Mouse (Mus musculus) spleen, postnatal 4 days (tissue): ENCODE measurements around the gene Eif4e3.

Experiments
- DNase-seq, 2 experiments: peaks; one replicate each; pipeline ENCODE4 v3.0.0; 2022; ENCODE audit warnings: low spot score in 2 of 2

Gene Eif4e3

DNA sequence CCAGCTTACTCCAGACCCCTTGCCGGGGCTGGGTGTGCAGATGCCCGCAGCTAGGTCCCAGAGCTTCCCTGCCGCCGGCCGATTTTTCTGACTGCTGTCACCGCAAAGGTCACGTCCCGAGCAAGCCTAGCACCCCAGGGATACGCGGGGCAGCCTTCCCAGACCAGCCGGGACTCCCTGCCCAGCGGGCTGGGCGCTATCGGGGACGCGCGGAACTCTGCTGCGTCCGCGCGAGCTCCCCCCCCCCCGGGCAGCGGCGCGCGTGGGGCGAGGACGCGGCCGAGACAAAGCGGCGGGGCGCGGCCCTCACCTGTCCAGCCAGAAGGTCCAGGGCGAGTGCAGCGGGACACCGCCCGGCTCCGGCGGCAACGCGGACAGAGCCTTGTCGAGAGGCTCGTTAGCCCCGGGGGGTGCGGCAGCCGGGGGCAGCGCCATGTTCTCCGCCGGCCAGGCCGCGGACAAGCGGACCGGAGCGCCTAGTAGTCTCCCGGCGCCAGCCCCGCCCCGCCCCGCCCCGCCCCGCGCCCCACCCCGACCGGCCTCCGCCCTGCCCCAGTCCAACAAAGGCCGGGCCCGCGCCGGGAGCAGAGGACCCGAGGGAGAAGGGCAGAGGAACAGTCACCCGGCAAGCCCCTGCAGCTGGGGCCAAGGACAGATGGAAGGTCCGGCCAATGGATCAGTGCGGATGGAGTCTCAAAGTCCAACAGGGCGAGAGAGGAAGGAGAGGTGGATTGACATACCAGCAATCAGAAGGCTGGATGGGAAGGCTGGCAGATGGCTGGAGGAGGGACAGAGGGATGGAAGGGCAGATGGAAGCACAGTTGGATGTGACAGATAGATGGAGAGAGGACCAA is at the start of gene Eif4e3, which contains the start of gene Gm20696:
TSS of gene Eif4e3 (minus strand) at position 454 of the 854 bp plus-strand sequence.
TSS of gene Gm20696 (minus strand) at position 480 of the 854 bp plus-strand sequence.
- peak; percentile 39 to 71 for DNase-seq

- no peak for DNase-seq
Measured at GRCm38 (mm10) chr6:99715913-99716312, 49.3 kb upstream of the Eif4e3 start.

GRCm38 (mm10) chr6:99715191-99715590 is 48.6 kb upstream of the Eif4e3 start:
- no peak for DNase-seq

- DNase-seq, result no peak
Measured at GRCm38 (mm10) chr6:99713256-99713655, 46.7 kb upstream of the Eif4e3 start.

- no peak for DNase-seq
Measured at GRCm38 (mm10) chr6:99711576-99712101, 45.1 kb upstream of the Eif4e3 start.

DNA sequence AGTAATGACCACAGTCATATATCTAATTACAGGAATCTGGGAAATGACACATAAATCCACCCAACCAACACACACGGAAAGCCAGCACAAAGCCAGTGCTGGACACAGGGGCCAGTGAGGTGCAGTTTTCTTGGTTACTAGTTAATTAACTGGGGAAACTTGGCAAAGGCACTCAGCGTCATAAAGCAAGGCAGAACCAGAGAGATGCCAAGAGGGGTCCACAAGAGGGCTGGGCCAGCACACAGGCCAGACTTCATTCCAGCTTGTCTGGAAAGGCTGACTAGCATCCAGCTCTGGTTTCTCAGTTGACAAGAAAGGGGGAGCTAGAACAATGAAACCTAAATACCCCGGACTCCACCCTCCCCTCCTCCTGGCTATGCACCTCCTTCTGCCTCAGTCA is 33.9 kb upstream of the Eif4e3 start:
- DNase-seq, result no peak

- DNase-seq, result peak in 1 of 2 experiments; percentile 62
Measured at GRCm38 (mm10) chr6:99692916-99693841, 26.6 kb upstream of the Eif4e3 start.

GRCm38 (mm10) chr6:99692206-99692915 is 25.8 kb upstream of the Eif4e3 start, which contains the start of gene Gpr27:
TSS of gene Gpr27 (plus strand) at chr6:99692679.
- peak in 1 of 2 experiments; percentile 66 for DNase-seq

GRCm38 (mm10) chr6:99691666-99692205 is 25.2 kb upstream of the Eif4e3 start:
- DNase-seq, result no peak

- DNase-seq, result no peak
Measured at GRCm38 (mm10) chr6:99688513-99688912, 21.9 kb upstream of the Eif4e3 start.

- DNase-seq, result no peak
Measured at GRCm38 (mm10) chr6:99684899-99685298, 18.3 kb upstream of the Eif4e3 start.

DNA sequence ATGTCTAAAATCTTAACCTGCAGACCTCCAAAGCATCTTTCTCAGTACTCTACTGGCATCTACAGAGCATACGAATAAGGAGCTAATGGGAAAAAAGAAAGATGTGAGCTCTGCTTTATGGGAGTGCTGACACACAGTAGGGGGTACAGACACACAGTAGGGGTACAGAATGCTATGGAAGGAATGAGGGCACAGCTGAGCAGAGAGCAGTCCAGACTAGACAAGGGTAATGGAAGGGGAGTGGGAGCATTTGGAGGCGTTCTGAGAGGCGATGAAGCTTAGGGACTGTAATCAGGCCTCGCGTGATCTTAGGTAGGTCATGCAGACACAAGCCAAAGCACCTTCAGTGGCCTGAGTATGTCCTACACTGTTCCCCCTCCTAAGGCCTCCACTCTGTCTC is 17.4 kb upstream of the Eif4e3 start:
- DNase-seq, result no peak

GRCm38 (mm10) chr6:99678108-99678507 is 11.5 kb upstream of the Eif4e3 start:
- DNase-seq, result no peak

DNA sequence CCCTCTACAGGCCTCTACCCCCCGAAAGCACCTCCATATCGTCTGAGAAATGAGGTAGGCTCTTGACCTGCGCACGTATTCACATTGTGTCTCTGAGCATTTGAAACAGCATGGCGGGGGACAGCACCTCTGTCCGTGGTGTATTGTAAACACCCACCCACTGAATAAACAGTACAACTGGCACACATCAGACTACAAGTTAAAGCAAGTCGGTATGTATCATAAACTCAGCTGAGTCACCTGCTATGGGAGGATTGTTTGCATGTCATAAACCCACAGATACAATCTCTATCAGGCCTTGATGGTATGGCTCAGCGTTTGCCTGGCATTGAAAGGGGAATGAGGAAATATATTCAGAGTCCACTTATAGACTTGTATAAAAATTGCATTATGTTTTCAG is 10.8 kb upstream of the Eif4e3 start:
- no peak for DNase-seq

GRCm38 (mm10) chr6:99674482-99674881 is 7.9 kb upstream of the Eif4e3 start:
- DNase-seq, result no peak

GRCm38 (mm10) chr6:99671768-99672167 is 5.2 kb upstream of the Eif4e3 start:
- no peak for DNase-seq

DNA sequence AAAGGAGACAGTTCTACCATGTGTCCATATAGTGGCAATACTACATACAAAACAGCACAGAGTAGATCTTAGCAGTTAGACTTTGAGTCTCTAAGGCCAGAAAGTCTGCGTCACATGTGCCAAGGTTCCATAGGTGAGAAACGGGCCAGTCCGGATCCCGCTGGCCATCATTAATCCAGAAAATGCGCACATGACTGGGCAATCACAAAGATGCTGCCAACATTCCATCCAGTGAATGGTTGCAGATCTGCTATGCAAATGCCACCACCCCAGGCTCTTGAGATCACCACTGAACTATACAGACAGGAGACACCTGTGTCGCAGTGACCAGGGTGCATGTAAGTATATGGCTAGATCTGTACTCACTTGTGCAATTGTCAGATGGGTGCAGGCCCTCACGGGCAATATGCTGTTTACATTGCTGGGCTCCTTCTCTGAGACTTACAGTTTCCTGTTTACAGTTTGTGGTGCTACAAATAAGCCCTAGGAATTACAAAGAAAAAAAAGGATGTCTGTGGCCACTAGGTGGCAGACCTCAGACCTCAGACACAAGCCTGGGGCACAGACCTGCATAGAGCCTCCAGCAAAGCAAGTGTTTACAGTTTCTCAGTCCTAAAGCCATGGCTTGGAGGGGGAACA is 4.0 kb upstream of the Eif4e3 start:
- DNase-seq, result no peak

DNA sequence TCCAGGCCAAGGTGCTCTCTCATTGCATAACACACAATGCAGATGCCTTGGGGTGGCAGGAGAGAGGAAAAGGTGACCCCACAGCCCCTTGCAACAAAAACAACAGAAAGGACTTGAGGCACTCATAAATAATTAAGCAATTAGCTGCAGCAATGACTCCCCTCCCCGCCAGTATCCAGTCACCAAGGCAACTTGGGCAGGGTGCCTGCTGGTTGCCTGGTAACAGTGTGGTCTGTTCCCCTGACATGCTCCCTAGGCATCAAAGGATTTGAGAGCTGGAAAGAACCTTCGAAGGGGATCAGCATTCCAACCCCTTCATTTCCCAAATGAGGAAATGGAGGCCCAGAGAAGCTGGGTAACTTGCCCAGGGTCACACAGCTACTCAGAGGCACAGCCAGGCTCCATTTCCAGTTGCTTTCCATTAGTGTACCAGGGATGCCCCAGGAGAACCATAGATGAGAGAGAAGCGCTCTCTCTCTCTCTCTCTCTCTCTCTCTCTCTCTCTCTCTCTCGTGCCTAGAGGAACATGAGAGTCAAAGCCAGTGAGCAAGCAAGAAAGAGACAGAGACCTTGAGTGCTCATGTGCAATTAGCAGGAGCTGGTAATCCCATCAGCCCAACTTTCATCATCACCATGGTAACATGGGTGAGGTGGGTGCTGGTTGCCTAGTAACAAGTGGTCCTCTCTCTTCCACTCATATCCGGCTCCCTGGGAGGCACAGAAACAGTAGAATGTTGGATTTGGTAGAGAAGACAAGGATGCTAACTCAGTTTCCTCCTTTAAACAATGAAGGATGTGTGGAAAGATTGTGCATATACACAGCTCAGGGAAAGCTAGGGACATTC is 3.1 kb upstream of the Eif4e3 start:
- DNase-seq, result no peak

- no peak for DNase-seq
Measured at GRCm38 (mm10) chr6:99667290-99667689, 719 bp upstream of the Eif4e3 start.
